Mouse (Mus musculus): ENCODE results near the gene Calm2.

DNA sequence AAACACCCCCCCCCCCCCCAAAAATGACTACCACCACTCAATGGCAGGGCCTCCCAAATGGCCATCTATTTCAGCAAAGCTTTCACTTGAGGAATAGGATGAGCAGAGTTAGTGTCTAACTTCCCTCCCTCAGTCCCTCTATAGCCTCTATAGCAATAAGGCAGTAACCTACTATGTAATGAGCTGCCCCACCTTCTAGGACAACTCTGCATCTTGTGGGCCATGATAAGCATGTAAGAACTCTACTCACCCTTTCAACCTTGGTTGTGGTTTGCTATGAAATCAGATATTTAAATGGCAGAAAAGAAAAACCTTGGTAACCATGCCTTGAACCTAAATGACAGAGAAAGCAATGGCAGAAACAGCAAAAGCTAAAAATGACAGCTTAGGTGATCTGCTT is 14.4 kb downstream of the Calm2 start:
- TF ChIP-seq CTCF (IDR thresholded peaks at IDR 0.05; ENCODE audit: low read depth) (no peak), EP300 (IDR thresholded peaks at IDR 0.05; ENCODE audit: low read depth) (no peak)

Data from liver, postnatal 0 days (tissue).